Mouse (Mus musculus) cortical plate, adult 2 months (tissue): Measurements from ENCODE around the gene Eif4g1.

Experiments
- CTCF ChIP-seq: fragments of 200-500 bp; IDR thresholded peaks from 2 replicates; pipeline ENCODE4 v1.5.1; 2011; ENCODE audit warnings: mild to moderate bottlenecking, control low read depth, low read length; ENCODE audit not compliant: insufficient read depth; ENCODE audit errors: extremely low read depth
- POLR2A ChIP-seq: fragments of 200-500 bp; IDR thresholded peaks from 2 replicates; pipeline ENCODE4 v1.6.1; 2011; ENCODE audit warnings: mild to moderate bottlenecking, low read length, control low read depth; ENCODE audit not compliant: insufficient read depth; ENCODE audit errors: extremely low read depth

GRCm38 (mm10) chr16:20725321-20725720 lies 57.2 kb downstream of the Eif4g1 start:
- TF ChIP-seq POLR2A (no peak), CTCF (no peak)
